Mouse (Mus musculus) liver, postnatal 0 days (tissue): ENCODE data around the gene Atg9a. TPM values are rescaled to one million over a fixed set of nuclear protein-coding genes. Genes with fewer than 3 reads are reported as not detected.

Source experiments
- ATAC-seq: fragments of 200-750 bp; cut with Nextera tagmentation; 2 replicates; pipeline ENCODE4 v1.8.0; 2017; ENCODE audit warnings: mild to moderate bottlenecking, moderate library complexity
- DNase-seq: peaks from one replicate; pipeline ENCODE4 v3.0.0-alpha.2; 2016
- H3K27ac ChIP-seq: fragments of 300-500 bp; sonication (generic); 2 replicates; pipeline ENCODE4 v1.5.1; 2014; ENCODE audit warnings: antibody characterized with exemption, moderate library complexity, mild to moderate bottlenecking, low read depth
- H3K27me3 ChIP-seq: fragments of 300-500 bp; sonication (generic); 2 replicates; pipeline ENCODE4 v1.6.1; 2014; ENCODE audit warnings: low read length, control low read depth, mixed read lengths; ENCODE audit not compliant: insufficient read depth
- H3K36me3 ChIP-seq: fragments of 300-500 bp; sonication (generic); replicated peaks from 2 replicates; pipeline ENCODE4 v1.6.1; 2014; ENCODE audit warnings: mild to moderate bottlenecking, control low read depth, low read length, moderate library complexity, mixed read lengths; ENCODE audit not compliant: insufficient read depth
- H3K4me1 ChIP-seq: fragments of 300-500 bp; sonication (generic); 2 replicates; pipeline ENCODE4 v1.6.1; 2014; ENCODE audit warnings: antibody characterized with exemption, mild to moderate bottlenecking, control low read depth; ENCODE audit not compliant: insufficient read depth
- H3K4me2 ChIP-seq: fragments of 300-500 bp; sonication (generic); 2 replicates; pipeline ENCODE4 v1.6.1; 2014; ENCODE audit warnings: low read depth, mild to moderate bottlenecking, low read length, moderate library complexity, mixed read lengths
- H3K4me3 ChIP-seq: fragments of 300-500 bp; sonication (generic); 2 replicates; pipeline ENCODE4 v1.5.1; 2014; ENCODE audit warnings: low read depth, low read length
- H3K9ac ChIP-seq: fragments of 300-500 bp; sonication (generic); replicated peaks from 2 replicates; pipeline ENCODE4 v1.6.1; 2014; ENCODE audit warnings: mild to moderate bottlenecking, moderate library complexity
- H3K9me3 ChIP-seq: fragments of 300-500 bp; sonication (generic); 2 replicates; pipeline ENCODE4 v1.6.1; 2016; ENCODE audit warnings: mild to moderate bottlenecking, control low read depth, low read length, mixed read lengths
- CTCF ChIP-seq: sonication (generic); IDR thresholded peaks from 2 replicates; pipeline ENCODE4 v1.5.1; 2016; ENCODE audit warnings: antibody characterized with exemption, low read depth
- EP300 ChIP-seq: IDR thresholded peaks from 2 replicates; pipeline ENCODE4 v1.6.1; 2016; ENCODE audit warnings: antibody characterized with exemption, low read depth, mild to moderate bottlenecking
- WGBS: fragments of 180-500 bp; shearing (Covaris S2); extraction: QIAGEN DNeasy Blood & Tissue Kit; methylation state at CpG from one replicate; pipeline ENCODE4 v1.1.7; 2014; ENCODE audit not compliant: insufficient replicate concordance; 5-methylcytosine and 5-hydroxymethylcytosine counted together
- polyA plus RNA-seq: library from polyadenylated mRNA; unstranded; fragments of >200 nt; fragmentation: Nextera tagmentation; extraction: Ambion mirVana; gene quantifications from 2 replicates; pipeline ENCODE4 v1.2.1, GENCODE M21; 2015

The Atg9a gene
- polyA plus RNA-seq, 1 experiment from 2014 or later = 17.8 TPM

GRCm38 (mm10) chr1:75231664-75232152 is 39.7 kb upstream of the Atg9a start, which contains the start of gene A630095N17Rik:
TSS of gene A630095N17Rik (minus strand) at chr1:75232102.
- Histone ChIP-seq H3K27me3 (no peaks in the 10 kb centered on the region), H3K4me3 (no peak within 1 kb of the TSS), H3K27ac (no peak within 1 kb of the TSS), H3K36me3 (no peaks in the 10 kb centered on the region), H3K9me3 (no peaks in the 10 kb centered on the region), H3K9ac (no peak within 1 kb of the TSS), H3K4me2 (no peak within 1 kb of the TSS), H3K4me1 (peaks cover 15% of the 10 kb centered on the region)
- DNase-seq = no peak
- WGBS = 73% methylated on average over 5 of the region's 5 CpGs
- no peak for ATAC-seq
- no peak for TF ChIP-seq CTCF
- TF ChIP-seq EP300 = no peak

- Histone ChIP-seq H3K9ac (no peak overlapping the region), H3K4me1 (peaks cover 17% of the 10 kb centered on the region), H3K36me3 (no peaks in the 10 kb centered on the region), H3K9me3 (no peaks in the 10 kb centered on the region), H3K27ac (no peak overlapping the region), H3K4me2 (no peak overlapping the region), H3K4me3 (no peak overlapping the region), H3K27me3 (no peaks in the 10 kb centered on the region)
- ATAC-seq = no peak
- 71% methylated on average over 4 of the region's 4 CpGs for WGBS
- DNase-seq = no peak
- TF ChIP-seq EP300 (no peak), CTCF (no peak)
These were observed 39.2 kb upstream of the Atg9a start for GRCm38 (mm10) chr1:75231224-75231623.

GRCm38 (mm10) chr1:75230335-75230994 is 38.5 kb upstream of the Atg9a start:
- Histone ChIP-seq H3K9ac (no peak overlapping the region), H3K4me1 (peaks cover 13% of the 10 kb centered on the region; the same call in 1 of the 2 replicates), H3K27ac (no peak overlapping the region), H3K4me2 (no peak overlapping the region), H3K4me3 (no peak overlapping the region), H3K36me3 (no peaks in the 10 kb centered on the region), H3K27me3 (no peaks in the 10 kb centered on the region), H3K9me3 (no peaks in the 10 kb centered on the region)
- TF ChIP-seq CTCF (no peak), EP300 (no peak)
- WGBS = 63% methylated on average over 7 of the region's 7 CpGs
- DNase-seq (peak; percentile 18), ATAC-seq (no peak)

- H3K4me2 ChIP-seq = peak overlapping the region; percentile 11; the same call in 1 of the 2 replicates
- no peak for TF ChIP-seq CTCF
- peak; percentile 91 for TF ChIP-seq EP300
- H3K4me1 ChIP-seq = peaks cover 16% of the 10 kb centered on the region; the same call in 1 of the 2 replicates
- H3K27me3 ChIP-seq = no peaks in the 10 kb centered on the region
- peak; percentile 39 for DNase-seq
- no peaks in the 10 kb centered on the region for H3K36me3 ChIP-seq
- 0 out of 2 replicates have a peak overlapping the region, but pooled peaks have one; percentile 39 for H3K9ac ChIP-seq
- peak; percentile 91 for ATAC-seq
- peak overlapping the region; percentile 69; the same call in 1 of the 2 replicates for H3K27ac ChIP-seq
- H3K4me3 ChIP-seq = no peak overlapping the region
- no peaks in the 10 kb centered on the region for H3K9me3 ChIP-seq
- WGBS = 54% methylated on average over 4 of the region's 4 CpGs
These were observed 37.2 kb upstream of the Atg9a start for GRCm38 (mm10) chr1:75229158-75229557.

- Histone ChIP-seq H3K9me3 (no peaks in the 10 kb centered on the region), H3K36me3 (no peaks in the 10 kb centered on the region), H3K27me3 (no peaks in the 10 kb centered on the region), H3K9ac (no peak overlapping the region), H3K4me1 (peaks cover 17% of the 10 kb centered on the region; the same call in 1 of the 2 replicates), H3K4me3 (no peak overlapping the region), H3K27ac (no peak overlapping the region), H3K4me2 (no peak overlapping the region)
- ATAC-seq = no peak
- TF ChIP-seq EP300 = no peak
- TF ChIP-seq CTCF = no peak
- 81% methylated on average over 1 of the region's 1 CpGs for WGBS
- DNase-seq = no peak
These were observed 35.7 kb upstream of the Atg9a start for GRCm38 (mm10) chr1:75227653-75228052.

GRCm38 (mm10) chr1:75226138-75226537 is 34.1 kb upstream of the Atg9a start:
- H3K27ac ChIP-seq = no peak overlapping the region
- H3K4me1 ChIP-seq = peaks cover 23% of the 10 kb centered on the region
- ATAC-seq (no peak), DNase-seq (no peak)
- no peak overlapping the region for H3K4me3 ChIP-seq
- H3K36me3 ChIP-seq = no peaks in the 10 kb centered on the region
- H3K9ac ChIP-seq = no peak overlapping the region
- H3K4me2 ChIP-seq = no peak overlapping the region
- TF ChIP-seq EP300 (no peak), CTCF (no peak)
- 0 out of 2 replicates have a peak, but pooled peaks cover under 1% of the 10 kb centered on the region for H3K27me3 ChIP-seq
- 42% methylated on average over 2 of the region's 2 CpGs for WGBS
- no peaks in the 10 kb centered on the region for H3K9me3 ChIP-seq
